Mouse (Mus musculus) fat pad, adult 2 months (tissue): Measurements from ENCODE around the gene Zfp27.
"Not testable (repeated sequence)": the region's sequence is repeated elsewhere in the genome, so short reads cannot be mapped to it uniquely, and the experiment has no call there.

Experiments
- DNase-seq: peaks from one replicate; pipeline ENCODE4 v3.0.0-alpha.2; 2011; ENCODE audit warnings: low read depth, low spot score; ENCODE audit errors: extremely low read depth

Gene Zfp27

GRCm38 (mm10) chr7:29892756-29893155 lies 13.6 kb downstream of the Zfp27 start:
- DNase-seq = no peak

DNA sequence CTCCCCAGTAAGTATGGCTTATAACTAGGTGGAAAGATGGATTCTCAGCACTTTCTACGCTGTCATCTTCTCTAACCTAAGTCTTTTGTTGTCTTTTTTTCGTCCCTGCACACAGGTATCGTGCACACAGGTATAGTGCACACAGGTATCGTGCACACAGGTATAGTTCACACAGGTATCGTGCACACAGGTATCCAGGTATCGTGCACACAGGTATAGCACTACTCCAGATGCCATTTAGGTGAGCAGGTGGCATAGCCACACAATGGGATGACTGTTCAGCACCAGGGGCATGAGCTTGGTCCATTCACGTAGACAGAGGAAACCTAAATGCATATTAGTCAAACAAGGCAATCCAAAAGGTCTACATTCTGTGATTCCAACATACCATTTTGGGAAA lies 15.9 kb downstream of the Zfp27 start:
- DNase-seq = no peak

DNA sequence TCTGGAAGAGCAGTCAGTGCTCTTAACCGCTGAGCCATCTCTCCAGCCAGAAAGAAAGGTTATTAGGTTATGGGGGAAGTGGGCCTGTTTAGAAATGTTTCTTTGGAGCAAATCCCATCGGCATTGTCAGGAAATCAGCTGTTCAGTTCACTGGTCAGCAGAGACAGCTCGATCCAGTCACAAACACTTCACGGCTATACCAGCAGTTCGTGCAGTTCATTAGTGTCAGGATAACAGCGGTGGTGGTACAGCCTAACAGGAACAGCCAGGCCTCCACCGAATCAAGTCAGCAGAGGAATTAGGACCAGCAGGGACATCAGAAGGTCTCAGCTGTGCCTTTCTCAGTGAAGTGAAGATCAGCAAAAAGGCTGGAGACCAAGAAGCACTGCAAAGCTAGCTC lies 25.5 kb downstream of the Zfp27 start:
- no peak for DNase-seq

GRCm38 (mm10) chr7:29880056-29880455 lies 26.3 kb downstream of the Zfp27 start:
- no peak for DNase-seq

DNA sequence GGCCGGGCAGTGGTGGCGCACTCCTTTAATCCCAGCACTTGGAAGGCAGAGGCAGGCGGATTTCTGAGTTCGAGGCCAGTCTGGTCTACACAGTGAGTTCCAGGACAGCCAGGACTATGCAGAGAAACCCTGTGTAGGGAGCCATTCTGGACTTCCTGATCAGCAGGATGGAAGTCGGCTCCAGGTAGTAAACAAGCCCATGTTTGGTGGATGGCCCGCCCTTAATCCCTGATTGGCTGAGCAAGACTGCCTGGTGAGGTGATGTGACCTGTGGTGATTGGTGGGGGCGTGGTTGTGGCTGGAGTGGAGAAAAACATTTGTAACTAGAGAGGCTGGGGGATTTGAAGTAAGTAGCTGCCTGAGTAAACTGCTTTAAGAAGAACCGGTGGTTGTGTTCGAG lies 28.8 kb downstream of the Zfp27 start:
- DNase-seq = not testable (repeated sequence)

GRCm38 (mm10) chr7:29874256-29874655 lies 32.1 kb downstream of the Zfp27 start:
- no peak for DNase-seq

DNA sequence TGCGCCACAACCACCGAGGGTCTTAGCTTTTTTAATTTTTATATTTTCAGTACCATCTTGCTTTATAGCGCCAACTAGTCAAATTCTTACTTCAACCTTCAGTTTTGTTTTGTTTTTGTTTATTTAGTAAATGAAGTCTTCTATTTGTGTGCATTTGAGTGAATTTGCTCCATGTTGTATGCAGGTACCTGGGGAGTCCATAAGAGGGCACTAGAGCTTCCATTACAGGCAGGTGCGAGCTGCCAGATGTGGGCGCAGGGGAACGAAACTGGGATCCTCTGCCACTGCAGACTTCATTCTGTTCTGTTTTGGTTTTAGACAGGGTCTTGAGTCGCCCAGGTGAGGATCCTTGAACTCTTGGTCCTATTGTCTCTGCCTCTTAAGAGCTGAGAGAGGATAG lies 44.7 kb downstream of the Zfp27 start:
- DNase-seq = no peak

DNA sequence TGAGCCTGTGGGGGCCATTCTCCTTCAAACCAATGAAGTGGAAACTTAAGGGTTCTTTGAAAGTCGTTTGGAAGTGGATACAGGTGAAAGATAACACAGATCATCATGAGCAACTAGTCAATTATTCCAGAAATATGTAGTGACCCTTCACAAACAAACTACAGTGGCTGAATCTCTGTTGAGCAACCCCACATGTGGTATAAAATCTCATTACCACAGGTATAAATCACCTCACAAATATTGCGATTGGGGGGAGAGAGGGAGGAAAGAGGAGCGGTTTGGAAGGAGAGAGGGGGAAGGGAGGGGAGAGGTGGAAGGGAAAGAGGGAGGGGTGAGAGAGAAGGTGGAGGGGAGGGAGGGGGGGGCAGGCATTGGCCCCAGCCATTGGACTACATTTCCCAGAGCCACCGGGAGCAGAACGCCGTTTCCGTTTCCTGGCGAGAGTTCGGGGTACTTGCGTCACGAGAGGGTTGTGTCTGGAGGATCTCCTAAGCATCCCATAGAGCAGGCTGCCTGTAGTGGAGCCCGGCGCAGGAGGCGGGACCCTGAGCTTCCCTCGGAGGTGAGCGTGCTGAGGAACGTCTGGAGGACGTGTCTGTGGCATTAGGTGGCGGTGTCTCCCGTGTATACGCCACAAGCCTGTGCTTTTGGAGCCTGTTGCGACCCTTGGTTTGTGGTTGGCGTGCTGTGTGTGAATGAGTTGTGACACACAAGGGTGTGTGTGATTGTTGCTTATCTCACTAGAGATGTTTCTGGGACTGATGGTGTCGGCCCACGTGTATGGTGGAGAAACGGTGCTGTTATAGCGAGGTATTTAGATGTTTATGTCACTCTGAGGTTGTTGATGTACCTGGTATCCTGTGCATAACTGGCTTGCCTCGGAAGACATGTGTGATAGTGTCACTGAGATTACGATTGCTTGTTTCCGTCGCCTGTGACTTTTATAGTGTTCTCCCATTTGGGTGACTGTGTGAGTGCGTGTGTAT lies 46.5 kb downstream of the Zfp27 start, which contains the start of gene Zfp420:
Gene Zfp420 (plus strand): TSS at position 448 of the 986 bp plus-strand sequence.
- DNase-seq = peak; percentile 26

GRCm38 (mm10) chr7:29853219-29853842 lies 53.0 kb downstream of the Zfp27 start, which contains the start of gene Zfp940:
Zfp940 (minus strand) TSS chr7:29853669.
- peak; percentile 19 for DNase-seq

GRCm38 (mm10) chr7:29852831-29853218 lies 53.5 kb downstream of the Zfp27 start:
- DNase-seq = no peak

DNA sequence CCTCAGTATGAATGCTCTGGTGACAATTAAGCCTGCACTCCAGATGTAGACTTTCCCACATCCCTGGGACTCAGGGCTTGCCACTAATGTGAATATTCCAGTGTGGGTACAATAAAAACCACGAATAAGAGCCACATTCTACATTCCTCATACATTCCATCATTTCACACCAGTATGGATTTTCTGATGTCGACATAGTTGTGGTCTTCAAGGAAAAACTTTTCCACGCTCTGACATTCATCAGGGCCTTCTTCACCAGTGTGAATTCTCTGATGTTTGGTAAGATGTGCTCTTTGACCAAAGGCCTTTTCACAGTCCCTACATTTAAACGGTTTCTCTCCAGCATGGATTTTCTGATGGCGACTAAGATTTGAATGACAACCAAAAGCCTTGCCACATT lies 61.8 kb downstream of the Zfp27 start:
- DNase-seq = no peak
